Mouse (Mus musculus) left cerebral cortex, postnatal 10 days (tissue): ENCODE results near the gene Pprc1. TPM values are rescaled to one million over a fixed set of nuclear protein-coding genes. Genes with fewer than 3 reads are reported as not detected.

ENCODE experiments used
- DNase-seq, 2 experiments: peaks; one replicate each; pipeline ENCODE4 v3.0.0; 2021 to 2022; ENCODE audit warnings: low spot score in 2 of 2, mixed read lengths in 1 of 2; ENCODE audit errors: extremely low spot score in 1 of 2
- intact Hi-C: fragments of 180-260 bp; cut with DNase I; formaldehyde crosslinking; loops from one replicate; pipeline ENCODE4 v1.15.1; 2025
- total RNA-seq, 2 experiments: library from RNA; stranded (reverse); gene quantifications; 2 replicates each; pipeline ENCODE4 v1.2.3; 2021

The Pprc1 gene
- total RNA-seq: 10 to 100 TPM; 26.2 to 29.1 TPM

GRCm38 (mm10) chr19:46044271-46044992 is at the start of gene Pprc1:
Gene Pprc1 (plus strand): TSS chr19:46044886.
- intact Hi-C loops: no loop called here
- peak in 1 of 2 experiments; percentile 23 for DNase-seq

GRCm38 (mm10) chr19:45997365-45997764 is 47.3 kb upstream of the Pprc1 start:
- DNase-seq: no peak
- intact Hi-C loops: no loop called here

- DNase-seq: peak; percentile 92 to 94
- intact Hi-C loops: no loop called here
Observed at GRCm38 (mm10) chr19:45997785-45998693, 46.6 kb upstream of the Pprc1 start, which contains the start of gene Armh3. Gene Armh3 (minus strand): TSS chr19:45998488.

- intact Hi-C loops: no loop called here
- DNase-seq: no peak
Observed at GRCm38 (mm10) chr19:45998694-45999217, 45.9 kb upstream of the Pprc1 start.

- no peak for DNase-seq
- intact Hi-C loops: no loop called here
Observed at GRCm38 (mm10) chr19:45999378-45999777, 45.3 kb upstream of the Pprc1 start.

GRCm38 (mm10) chr19:46002279-46002678 is 42.4 kb upstream of the Pprc1 start:
- no peak for DNase-seq
- intact Hi-C loops: no loop called here

- intact Hi-C loops: no loop called here
- DNase-seq: peak; percentile 20 to 86
Observed at GRCm38 (mm10) chr19:46003371-46004226, 41.1 kb upstream of the Pprc1 start, which contains the start of gene Hps6. Gene Hps6 (plus strand): TSS chr19:46003508.

- no peak for DNase-seq
- intact Hi-C loops: no loop called here
Observed at GRCm38 (mm10) chr19:46004814-46005466, 39.7 kb upstream of the Pprc1 start.

- DNase-seq: no peak
- intact Hi-C loops: no loop called here
Observed at GRCm38 (mm10) chr19:46005680-46006079, 39.0 kb upstream of the Pprc1 start.

GRCm38 (mm10) chr19:46014572-46015178 is 30.0 kb upstream of the Pprc1 start:
- intact Hi-C loops: loop anchor here (10.0 kb wide), 1 partner anchor 200 kb away; the partner anchor contains the start of gene Kcnip2
- peak; percentile 81 to 87 for DNase-seq

GRCm38 (mm10) chr19:46016023-46016422 is 28.7 kb upstream of the Pprc1 start:
- DNase-seq: no peak
- intact Hi-C loops: loop anchor here (10.0 kb wide), 1 partner anchor 201 kb away; the partner anchor contains the start of gene Kcnip2

GRCm38 (mm10) chr19:46024959-46025358 is 19.7 kb upstream of the Pprc1 start:
- DNase-seq: no peak
- intact Hi-C loops: no loop called here

- intact Hi-C loops: no loop called here
- DNase-seq: no peak
Observed at GRCm38 (mm10) chr19:46026567-46026966, 18.1 kb upstream of the Pprc1 start.

- no peak for DNase-seq
- intact Hi-C loops: no loop called here
Observed at GRCm38 (mm10) chr19:46028747-46029320, 15.9 kb upstream of the Pprc1 start.

- DNase-seq: no peak
- intact Hi-C loops: no loop called here
Observed at GRCm38 (mm10) chr19:46029652-46030051, 15.0 kb upstream of the Pprc1 start.

GRCm38 (mm10) chr19:46030196-46030983 is 14.3 kb upstream of the Pprc1 start:
- DNase-seq: no peak
- intact Hi-C loops: no loop called here
